Mouse (Mus musculus) ES-E14 (cell line): ENCODE data around the gene Grb10.

ENCODE experiments used
- HCFC1 ChIP-seq: IDR thresholded peaks from 2 replicates; pipeline ENCODE4 v1.6.1; 2012; ENCODE audit warnings: low read length, inconsistent platforms, borderline replicate concordance; ENCODE audit not compliant: insufficient read depth
- MAFK ChIP-seq: IDR thresholded peaks from 2 replicates; pipeline ENCODE4 v1.6.1; 2014; ENCODE audit warnings: mild to moderate bottlenecking, low read depth, low read length, inconsistent platforms; ENCODE audit not compliant: insufficient read depth
- ZNF384 ChIP-seq: IDR thresholded peaks from 2 replicates; pipeline ENCODE4 v1.6.1; 2012; ENCODE audit warnings: low read depth, low read length, inconsistent platforms

- TF ChIP-seq ZNF384 (no peak), HCFC1 (no peak), MAFK (no peak)
Observed at GRCm38 (mm10) chr11:12039098-12039497, 615 bp upstream of the Grb10 start.
